Mouse (Mus musculus) spleen, adult 2 months (tissue): ENCODE measurements at regions not wholly inside any gene's neighbourhood (a gene's known extent, or its start where the extent isn't known, plus 50 kb on each side); places are given as distances from the start of the nearest gene placed in this dataset.

ENCODE experiments used
- DNase-seq, 2 experiments: peaks; one replicate each; pipeline versions ENCODE4 v3.0.0 to v3.0.0-alpha.2; 2012 to 2021; ENCODE audit warnings: low spot score in 2 of 2, low read depth in 1 of 2
- H3K27ac ChIP-seq: fragments of 200-500 bp; 2 replicates; pipeline ENCODE4 v1.5.1; 2012; ENCODE audit warnings: low read length, inconsistent platforms; ENCODE audit not compliant: insufficient read depth
- H3K27me3 ChIP-seq: fragments of 200-500 bp; 2 replicates; pipeline ENCODE4 v1.6.1; 2012; ENCODE audit warnings: mild to moderate bottlenecking, moderate library complexity, low read length, inconsistent platforms; ENCODE audit not compliant: control insufficient read depth, insufficient read depth
- H3K36me3 ChIP-seq: fragments of 200-500 bp; 2 replicates; pipeline ENCODE4 v1.6.1; 2012; ENCODE audit warnings: mild to moderate bottlenecking, low read length, inconsistent platforms; ENCODE audit not compliant: control insufficient read depth, insufficient read depth
- H3K4me1 ChIP-seq: fragments of 200-500 bp; 2 replicates; pipeline ENCODE4 v1.6.1; 2011; ENCODE audit warnings: inconsistent platforms; ENCODE audit not compliant: control insufficient read depth, insufficient read depth, insufficient read length
- H3K4me3 ChIP-seq: fragments of 200-500 bp; 2 replicates; pipeline ENCODE4 v1.5.1; 2011; ENCODE audit warnings: mild to moderate bottlenecking, inconsistent platforms; ENCODE audit not compliant: insufficient read depth, insufficient read length; ENCODE audit errors: extremely low read depth
- CTCF ChIP-seq: fragments of 200-500 bp; IDR thresholded peaks from 2 replicates; pipeline ENCODE4 v1.5.1; 2011; ENCODE audit warnings: mild to moderate bottlenecking, inconsistent platforms; ENCODE audit not compliant: insufficient read depth, insufficient read length, insufficient replicate concordance; ENCODE audit errors: extremely low read depth
- POLR2A ChIP-seq: fragments of 200-500 bp; IDR thresholded peaks from 2 replicates; pipeline ENCODE4 v1.6.1; 2011; ENCODE audit warnings: low read depth, low read length, inconsistent platforms
- WGBS: fragments of 180-500 bp; shearing (Covaris S2); methylation state at CpG from one replicate; pipeline ENCODE4 v1.1.7; 2018; 5-methylcytosine and 5-hydroxymethylcytosine counted together

DNA sequence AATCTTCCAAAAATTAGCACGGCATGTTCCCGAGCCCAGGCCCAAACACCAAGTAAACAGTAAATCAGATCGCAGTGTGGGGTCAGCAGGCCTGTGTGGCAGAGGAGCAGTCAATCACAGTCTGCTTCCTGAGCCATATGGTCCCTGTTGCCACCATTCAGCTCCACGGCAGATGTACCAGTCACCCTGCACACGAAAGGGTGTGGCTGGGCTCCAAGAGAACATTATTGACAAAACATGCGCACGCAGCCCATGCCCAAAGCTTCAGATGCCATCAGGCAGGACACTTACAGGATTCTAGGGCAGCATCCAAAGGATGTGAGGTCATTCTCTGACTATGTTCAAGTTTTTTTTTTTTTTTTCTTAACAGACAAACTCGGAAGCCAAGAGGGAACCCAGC lies 126.6 kb downstream of the Rybp start:
- Histone ChIP-seq H3K27ac (no peak overlapping the region), H3K27me3 (no peaks in the 10 kb centered on the region), H3K4me3 (no peak overlapping the region), H3K36me3 (no peaks in the 10 kb centered on the region), H3K4me1 (peaks cover 12% of the 10 kb centered on the region; the same call in 1 of the 2 replicates)
- no peak for TF ChIP-seq CTCF
- TF ChIP-seq POLR2A, result no peak
- no peak for DNase-seq
- 90% methylated on average over 8 of the region's 8 CpGs for WGBS

DNA sequence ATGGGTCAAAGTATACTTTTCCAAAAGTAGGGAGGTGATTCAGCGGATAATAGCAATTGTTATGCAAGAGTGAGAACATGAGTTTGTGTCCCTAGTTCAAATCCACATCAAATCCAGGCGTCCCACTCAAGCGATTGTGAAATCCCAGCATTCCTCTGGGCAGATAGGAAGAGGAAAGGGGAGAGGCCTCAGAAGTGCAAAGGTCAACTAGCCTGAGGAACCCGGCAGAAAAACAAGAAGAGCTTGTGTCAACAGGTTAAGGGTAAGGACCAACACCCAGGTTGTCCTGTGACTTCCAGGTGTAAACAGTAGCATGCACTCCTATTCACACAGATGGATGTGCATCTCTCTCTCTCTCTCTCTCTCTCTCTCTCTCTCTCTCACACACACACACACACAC lies 127.5 kb downstream of the Rybp start:
- no peak for DNase-seq
- Histone ChIP-seq H3K27me3 (no peaks in the 10 kb centered on the region), H3K4me3 (no peak overlapping the region), H3K36me3 (no peaks in the 10 kb centered on the region), H3K4me1 (peaks cover 15% of the 10 kb centered on the region; the same call in 1 of the 2 replicates), H3K27ac (no peak overlapping the region)
- WGBS, result 88% methylated on average over 4 of the region's 4 CpGs
- no peak for TF ChIP-seq POLR2A
- TF ChIP-seq CTCF, result no peak

DNA sequence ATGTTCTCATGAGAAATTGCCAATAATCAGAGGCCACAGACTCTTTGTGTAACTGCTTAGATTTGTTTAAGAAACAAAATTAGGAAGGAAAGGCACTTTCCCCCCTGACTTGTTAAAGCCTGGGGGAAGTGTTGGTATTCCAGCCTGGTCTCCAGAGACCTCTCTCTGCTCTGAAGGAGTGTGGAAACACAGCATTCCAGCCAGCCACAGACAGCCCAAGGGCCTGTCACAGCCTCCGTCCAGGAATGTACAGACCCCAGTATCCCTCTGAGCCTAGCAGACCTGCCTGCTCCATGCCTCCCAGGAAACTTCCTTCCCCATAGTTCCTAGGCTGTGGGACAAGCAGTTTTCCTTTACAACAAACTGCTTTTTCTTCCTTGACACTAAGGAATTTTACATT lies 128.0 kb downstream of the Rybp start:
- Histone ChIP-seq H3K36me3 (no peaks in the 10 kb centered on the region), H3K4me3 (no peak overlapping the region), H3K27ac (no peak overlapping the region), H3K4me1 (peaks cover 15% of the 10 kb centered on the region; the same call in 1 of the 2 replicates), H3K27me3 (no peaks in the 10 kb centered on the region)
- DNase-seq, result no peak
- no peak for TF ChIP-seq POLR2A
- no peak for TF ChIP-seq CTCF
- 79% methylated on average over 1 of the region's 1 CpGs for WGBS

DNA sequence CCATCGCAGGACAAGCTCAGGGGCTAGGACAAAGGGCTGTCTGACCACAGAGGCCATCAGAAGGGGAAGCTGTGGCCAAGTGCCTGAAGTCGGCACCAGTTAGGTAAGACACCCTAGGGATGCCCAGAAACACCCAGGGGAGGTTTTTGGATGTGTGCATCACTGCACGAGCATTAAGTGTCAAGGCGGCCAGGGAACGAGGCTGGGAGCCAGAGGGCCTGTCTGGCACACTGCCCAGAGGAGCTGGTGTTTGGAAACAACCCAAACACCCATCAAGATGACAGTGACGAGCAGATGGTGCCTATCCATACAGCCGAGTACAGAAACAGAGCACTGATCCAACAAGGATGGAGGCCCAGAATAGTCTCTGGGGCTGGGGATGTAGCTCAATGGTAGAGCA lies 130.0 kb downstream of the Rybp start:
- H3K36me3 ChIP-seq, result no peaks in the 10 kb centered on the region
- no peak for DNase-seq
- no peaks in the 10 kb centered on the region for H3K27me3 ChIP-seq
- H3K27ac ChIP-seq, result no peak overlapping the region
- H3K4me3 ChIP-seq, result no peak overlapping the region
- no peak for TF ChIP-seq CTCF
- no peak for TF ChIP-seq POLR2A
- WGBS, result 15% methylated on average over 7 of the region's 7 CpGs
- H3K4me1 ChIP-seq, result peaks cover 9% of the 10 kb centered on the region; the same call in 1 of the 2 replicates

DNA sequence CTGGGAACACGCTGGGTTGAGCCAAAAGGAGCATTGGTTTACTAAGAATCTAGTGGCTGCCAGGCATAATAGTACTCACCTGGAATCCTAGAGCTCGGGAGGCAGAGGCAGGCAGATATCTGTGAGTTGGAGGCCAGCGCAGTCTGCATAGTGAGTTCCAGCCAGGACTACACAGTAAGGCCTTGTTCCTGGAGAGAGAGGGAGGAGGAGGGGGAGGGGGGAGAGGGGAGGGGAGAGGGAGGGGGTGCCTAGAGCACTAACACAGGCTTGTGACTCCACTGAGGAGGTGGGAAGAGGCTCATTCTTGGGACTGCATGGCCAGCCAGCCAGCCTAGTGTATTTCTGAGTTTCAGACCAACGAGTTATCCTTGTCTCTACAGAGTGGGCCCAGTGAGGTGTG lies 131.1 kb downstream of the Rybp start:
- Histone ChIP-seq H3K4me1 (peaks cover 9% of the 10 kb centered on the region; the same call in 1 of the 2 replicates), H3K27me3 (no peaks in the 10 kb centered on the region), H3K4me3 (no peak overlapping the region), H3K27ac (no peak overlapping the region), H3K36me3 (no peaks in the 10 kb centered on the region)
- no peak for DNase-seq
- TF ChIP-seq CTCF, result no peak
- 60% methylated on average over 4 of the region's 4 CpGs for WGBS

DNA sequence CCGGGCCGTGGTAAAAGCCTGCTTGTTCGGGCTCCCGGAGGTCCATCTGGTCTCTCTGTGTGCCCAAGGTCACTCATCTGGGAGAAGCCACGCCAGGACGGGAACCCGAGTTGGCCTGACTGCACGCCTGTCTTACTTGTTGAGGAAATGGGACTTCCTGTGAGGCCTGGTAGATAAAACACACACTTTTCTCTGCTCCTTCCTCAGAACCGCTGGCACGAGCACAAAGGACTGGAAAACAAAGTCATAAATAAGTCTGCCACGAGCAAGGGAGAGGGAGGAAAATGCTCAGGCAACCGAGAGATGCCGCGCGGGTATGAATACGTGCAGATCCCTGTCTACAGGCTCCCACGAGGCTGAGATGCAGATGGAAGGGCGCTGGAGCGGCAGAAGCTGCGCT lies 131.6 kb downstream of the Rybp start:
- WGBS, result 11% methylated on average over 20 of the region's 20 CpGs
- no peak overlapping the region for H3K27ac ChIP-seq
- no peak for TF ChIP-seq CTCF
- TF ChIP-seq POLR2A, result no peak
- no peaks in the 10 kb centered on the region for H3K27me3 ChIP-seq
- DNase-seq, result no peak
- peaks cover 9% of the 10 kb centered on the region; the same call in 1 of the 2 replicates for H3K4me1 ChIP-seq
- no peak overlapping the region for H3K4me3 ChIP-seq
- no peaks in the 10 kb centered on the region for H3K36me3 ChIP-seq

DNA sequence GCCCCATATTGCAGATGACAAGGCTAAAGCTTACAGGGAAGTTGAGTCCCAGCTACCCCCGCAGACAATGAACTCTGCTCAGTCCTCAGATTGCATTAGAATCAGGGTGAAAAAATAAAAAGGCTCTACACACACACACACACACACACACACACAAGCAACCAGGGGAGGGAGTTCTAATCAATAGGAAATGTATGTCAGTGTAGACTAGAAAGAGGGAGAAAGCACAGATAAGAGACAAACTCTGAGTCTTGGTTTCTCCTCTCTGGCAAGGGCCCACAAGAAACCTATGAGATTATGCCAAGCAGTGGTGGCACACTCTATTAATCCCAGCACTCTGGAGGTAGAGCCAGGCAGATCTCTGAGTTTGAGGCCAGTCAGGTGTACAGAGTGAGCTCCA lies 135.8 kb downstream of the Rybp start:
- peaks cover 9% of the 10 kb centered on the region; the same call in 1 of the 2 replicates for H3K4me1 ChIP-seq
- H3K27me3 ChIP-seq, result no peaks in the 10 kb centered on the region
- TF ChIP-seq CTCF, result no peak
- no peak for TF ChIP-seq POLR2A
- H3K4me3 ChIP-seq, result no peak overlapping the region
- no peak overlapping the region for H3K27ac ChIP-seq
- no peak for DNase-seq
- no peaks in the 10 kb centered on the region for H3K36me3 ChIP-seq
- WGBS, result 79% methylated on average over 1 of the region's 1 CpGs
